Mouse (Mus musculus) CH12.LX (cell line): ENCODE measurements at regions not wholly inside any gene's neighbourhood (a gene's known extent, or its start where the extent isn't known, plus 50 kb on each side); places are given as distances from the start of the nearest gene placed in this dataset.

Experiments
- CTCF ChIP-seq, 2 experiments: IDR thresholded peaks in 1 of 2; conservative IDR thresholded peaks in 1 of 2; 2 replicates each; pipeline ENCODE4 v1.5.1; 2011 to 2012; ENCODE audit warnings: low read depth in 2 of 2, low read length in 2 of 2, improper control_type of control experiment in 1 of 2, inconsistent platforms in 1 of 2, mild to moderate bottlenecking in 1 of 2, moderate library complexity in 1 of 2
- HCFC1 ChIP-seq: IDR thresholded peaks from 2 replicates; pipeline ENCODE4 v1.6.1; 2012; ENCODE audit warnings: low read depth, mild to moderate bottlenecking, inconsistent platforms, low read length, improper control_type of control experiment
- JUND ChIP-seq: conservative IDR thresholded peaks from 2 replicates; pipeline ENCODE4 v1.6.1; 2011; ENCODE audit warnings: low read depth, low read length, improper control_type of control experiment
- MYC ChIP-seq: IDR thresholded peaks from 2 replicates; pipeline ENCODE4 v1.6.1; 2011; ENCODE audit warnings: low read depth, mild to moderate bottlenecking, improper control_type of control experiment, low read length
- POLR2A ChIP-seq: IDR thresholded peaks from 2 replicates; pipeline ENCODE4 v1.6.1; 2011; ENCODE audit warnings: low read depth, mild to moderate bottlenecking, improper control_type of control experiment, low read length
- POLR2AphosphoS2 ChIP-seq: IDR thresholded peaks from 2 replicates; pipeline ENCODE4 v1.6.1; 2011; ENCODE audit warnings: low read depth, low read length, improper control_type of control experiment
- TCF12 ChIP-seq: IDR thresholded peaks from 2 replicates; pipeline ENCODE4 v1.6.1; 2014; ENCODE audit warnings: low read depth, mild to moderate bottlenecking, inconsistent platforms, low read length, improper control_type of control experiment
- USF1 ChIP-seq: IDR thresholded peaks from 2 replicates; pipeline ENCODE4 v1.6.1; 2014; ENCODE audit warnings: low read depth, mild to moderate bottlenecking, inconsistent platforms, low read length, improper control_type of control experiment
- USF2 ChIP-seq: conservative IDR thresholded peaks from 2 replicates; pipeline ENCODE4 v1.6.1; 2011; ENCODE audit warnings: low read depth, low read length, improper control_type of control experiment
- ZC3H11A ChIP-seq: IDR thresholded peaks from 2 replicates; pipeline ENCODE4 v1.6.1; 2012; ENCODE audit warnings: low read depth, mild to moderate bottlenecking, inconsistent platforms, low read length, improper control_type of control experiment

GRCm38 (mm10) chr1:23464081-23464480, 66.5 kb upstream of the Ogfrl1 start:
- TF ChIP-seq JUND (no peak), POLR2A (no peak), POLR2AphosphoS2 (no peak), USF2 (no peak), TCF12 (no peak), ZC3H11A (no peak), USF1 (no peak), HCFC1 (no peak), CTCF (conservative IDR thresholded peaks at IDR 0.05 in 1 of 2, IDR thresholded peaks at IDR 0.05 in 1 of 2; ENCODE audit: low read depth in 2 of 2, low read length in 2 of 2) (no peak), MYC (no peak)
